Mouse (Mus musculus): ENCODE measurements around the gene Hspa1b. TPM values are rescaled to one million over a fixed set of nuclear protein-coding genes. Genes with fewer than 3 reads are reported as not detected.

Gene Hspa1b
- polyA plus RNA-seq, 1 experiment from 2014 or later: 0.50 TPM

DNA sequence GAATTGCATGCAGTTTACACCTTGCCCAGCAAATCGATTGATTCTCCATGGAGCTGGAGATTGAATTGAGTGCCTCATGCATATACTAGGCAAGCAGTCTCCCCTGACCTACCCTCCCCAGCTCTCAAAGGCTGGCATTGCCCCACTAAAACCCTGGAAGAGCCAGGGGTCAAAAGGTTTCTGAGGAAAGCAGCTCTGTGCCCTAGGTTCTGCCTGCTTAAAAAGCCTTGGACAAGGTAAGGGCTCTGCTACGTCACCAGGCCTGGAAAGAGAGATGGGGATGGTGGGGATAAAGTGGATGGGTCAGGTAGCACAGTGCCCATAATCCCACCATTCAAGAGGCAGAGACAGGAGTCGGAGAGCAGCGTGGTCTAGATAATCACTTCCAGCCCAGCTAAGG, 4.2 kb downstream of the Hspa1b start:
- no peak overlapping the region for H3K27ac ChIP-seq (ENCODE audit: low read depth, low read length)
- H3K9me3 ChIP-seq (replicated peaks; ENCODE audit: control insufficient read depth, low read length): no peaks in the 10 kb centered on the region
- H3K36me3 ChIP-seq (ENCODE audit: control insufficient read depth, insufficient read depth, low read length): peaks cover 15% of the 10 kb centered on the region
- H3K27me3 ChIP-seq (ENCODE audit: control insufficient read depth, insufficient read depth, low read length): peaks cover 7% of the 10 kb centered on the region; the same call in 1 of the 2 replicates
- H3K4me3 ChIP-seq (ENCODE audit: low read depth, low read length): no peak overlapping the region
- peaks cover 12% of the 10 kb centered on the region for H3K4me1 ChIP-seq (ENCODE audit: control insufficient read depth, insufficient read depth, low read length)
- ATAC-seq (replicated peaks; ENCODE audit: insufficient number of reproducible peaks, low FRiP score, low TSS enrichment): no peak
- H3K4me2 ChIP-seq: no peak overlapping the region
- 78% methylated on average over 4 of the region's 4 CpGs for WGBS (ENCODE audit: insufficient replicate concordance)
- no peak overlapping the region for H3K9ac ChIP-seq (ENCODE audit: low read depth, low read length)

DNA sequence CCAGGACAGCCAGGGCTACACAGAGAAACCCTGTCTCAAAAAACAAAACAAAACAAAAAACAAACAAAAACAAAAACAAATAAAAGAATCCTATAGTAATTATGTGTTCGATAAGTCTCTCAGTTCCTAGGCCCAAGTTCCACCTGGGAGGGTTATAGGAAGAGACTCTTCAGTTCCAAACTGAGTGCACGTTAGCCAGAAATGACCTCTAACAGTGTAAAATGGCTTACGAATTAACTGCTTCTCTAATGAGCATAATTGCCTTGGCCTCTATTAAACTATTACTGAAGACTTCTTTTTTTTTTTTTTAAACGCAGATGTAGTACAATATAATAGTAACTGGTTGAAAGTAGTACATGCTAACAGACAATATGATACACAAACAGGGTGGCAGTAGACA, 5.1 kb downstream of the Hspa1b start:
- ATAC-seq (replicated peaks; ENCODE audit: insufficient number of reproducible peaks, low FRiP score, low TSS enrichment): no peak
- H3K27ac ChIP-seq (ENCODE audit: low read depth, low read length): no peak overlapping the region
- H3K4me2 ChIP-seq: no peak overlapping the region
- 88% methylated on average over 4 of the region's 4 CpGs for WGBS (ENCODE audit: insufficient replicate concordance)
- no peak overlapping the region for H3K4me3 ChIP-seq (ENCODE audit: low read depth, low read length)
- H3K27me3 ChIP-seq (ENCODE audit: control insufficient read depth, insufficient read depth, low read length): peaks cover 7% of the 10 kb centered on the region; the same call in 1 of the 2 replicates
- H3K9ac ChIP-seq (ENCODE audit: low read depth, low read length): no peak overlapping the region
- peaks cover 10% of the 10 kb centered on the region for H3K4me1 ChIP-seq (ENCODE audit: control insufficient read depth, insufficient read depth, low read length)
- no peaks in the 10 kb centered on the region for H3K9me3 ChIP-seq (replicated peaks; ENCODE audit: control insufficient read depth, low read length)
- peaks cover 19% of the 10 kb centered on the region for H3K36me3 ChIP-seq (ENCODE audit: control insufficient read depth, insufficient read depth, low read length)

DNA sequence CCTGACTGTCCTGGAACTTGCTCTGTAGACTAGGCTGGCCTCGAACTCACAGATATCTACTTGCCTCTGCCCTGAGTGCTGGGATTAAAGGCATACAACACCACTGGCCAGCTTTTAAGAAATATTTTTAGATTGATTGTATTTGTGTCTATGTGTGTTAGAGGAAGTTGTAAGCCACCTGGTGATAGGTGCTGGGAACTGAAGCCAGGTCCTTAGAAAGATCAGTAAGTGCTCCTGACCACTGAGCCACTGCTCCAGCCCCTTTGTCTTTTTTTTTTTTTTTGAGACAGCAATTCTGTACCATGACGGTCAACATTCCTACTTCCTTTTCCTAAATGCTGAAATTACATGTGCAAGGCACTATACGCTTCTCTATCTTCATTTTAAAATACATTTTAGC, 5.8 kb downstream of the Hspa1b start:
- no peak overlapping the region for H3K4me3 ChIP-seq (ENCODE audit: low read depth, low read length)

DNA sequence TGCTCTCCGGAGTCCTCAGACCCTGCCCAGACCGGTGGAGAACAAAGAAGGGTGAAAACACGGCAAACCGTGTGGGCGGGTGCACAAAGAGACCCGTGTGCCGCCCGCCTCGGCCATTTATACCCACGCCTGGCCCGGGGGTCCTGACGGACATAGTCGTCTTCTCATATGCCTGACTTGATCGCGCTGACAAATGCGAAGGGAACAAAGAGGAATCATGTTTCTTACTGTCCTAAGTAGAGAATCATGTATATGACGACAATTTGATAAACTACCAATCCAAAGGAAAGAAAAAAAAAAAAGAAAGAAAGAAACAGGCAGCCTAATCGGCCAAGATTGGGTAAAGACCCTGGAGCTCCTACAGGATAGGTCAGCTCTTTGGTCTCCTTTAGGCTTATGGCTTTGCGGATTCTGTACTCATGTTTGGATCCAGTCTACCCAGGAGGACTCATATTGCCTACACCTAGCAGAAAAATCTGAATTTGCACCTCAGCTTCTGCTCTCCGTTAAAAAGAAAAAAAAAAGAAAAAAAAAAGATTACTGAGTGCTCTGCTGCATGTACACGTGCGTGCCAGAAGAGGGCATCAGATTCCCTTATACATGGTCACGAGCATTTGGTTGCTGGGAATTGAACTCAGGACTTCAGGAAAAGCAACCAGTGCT, 6.5 kb downstream of the Hspa1b start:
- no peaks in the 10 kb centered on the region for H3K9me3 ChIP-seq (replicated peaks; ENCODE audit: control insufficient read depth, low read length)
- peaks cover 19% of the 10 kb centered on the region for H3K36me3 ChIP-seq (ENCODE audit: control insufficient read depth, insufficient read depth, low read length)
- peak overlapping the region; percentile 99 for H3K4me3 ChIP-seq (ENCODE audit: low read depth, low read length)
- under 1% methylated on average over 23 of the region's 23 CpGs for WGBS (ENCODE audit: insufficient replicate concordance)
- H3K4me2 ChIP-seq: peak overlapping the region; percentile 91
- ATAC-seq (replicated peaks; ENCODE audit: insufficient number of reproducible peaks, low FRiP score, low TSS enrichment): peak; percentile 77
- peaks cover 7% of the 10 kb centered on the region; the same call in 1 of the 2 replicates for H3K27me3 ChIP-seq (ENCODE audit: control insufficient read depth, insufficient read depth, low read length)
- peaks cover 10% of the 10 kb centered on the region for H3K4me1 ChIP-seq (ENCODE audit: control insufficient read depth, insufficient read depth, low read length)
- H3K27ac ChIP-seq (ENCODE audit: low read depth, low read length): peak overlapping the region; percentile 93
- H3K9ac ChIP-seq (ENCODE audit: low read depth, low read length): peak overlapping the region; percentile 99

More for the DNA sequence above, 5.8 kb downstream of the Hspa1b start:
- WGBS (ENCODE audit: insufficient replicate concordance): 81% methylated on average over 3 of the region's 3 CpGs
- Histone ChIP-seq H3K9me3 (replicated peaks; ENCODE audit: control insufficient read depth, low read length) (no peaks in the 10 kb centered on the region), H3K4me1 (ENCODE audit: control insufficient read depth, insufficient read depth, low read length) (peaks cover 10% of the 10 kb centered on the region), H3K9ac (ENCODE audit: low read depth, low read length) (no peak overlapping the region), H3K4me2 (peak overlapping the region; percentile 91; the same call in 1 of the 2 replicates), H3K27me3 (ENCODE audit: control insufficient read depth, insufficient read depth, low read length) (peaks cover 7% of the 10 kb centered on the region; the same call in 1 of the 2 replicates), H3K27ac (ENCODE audit: low read depth, low read length) (no peak overlapping the region; the same call in 1 of the 2 replicates), H3K36me3 (ENCODE audit: control insufficient read depth, insufficient read depth, low read length) (peaks cover 19% of the 10 kb centered on the region)
- ATAC-seq (replicated peaks; ENCODE audit: insufficient number of reproducible peaks, low FRiP score, low TSS enrichment): no peak

DNA sequence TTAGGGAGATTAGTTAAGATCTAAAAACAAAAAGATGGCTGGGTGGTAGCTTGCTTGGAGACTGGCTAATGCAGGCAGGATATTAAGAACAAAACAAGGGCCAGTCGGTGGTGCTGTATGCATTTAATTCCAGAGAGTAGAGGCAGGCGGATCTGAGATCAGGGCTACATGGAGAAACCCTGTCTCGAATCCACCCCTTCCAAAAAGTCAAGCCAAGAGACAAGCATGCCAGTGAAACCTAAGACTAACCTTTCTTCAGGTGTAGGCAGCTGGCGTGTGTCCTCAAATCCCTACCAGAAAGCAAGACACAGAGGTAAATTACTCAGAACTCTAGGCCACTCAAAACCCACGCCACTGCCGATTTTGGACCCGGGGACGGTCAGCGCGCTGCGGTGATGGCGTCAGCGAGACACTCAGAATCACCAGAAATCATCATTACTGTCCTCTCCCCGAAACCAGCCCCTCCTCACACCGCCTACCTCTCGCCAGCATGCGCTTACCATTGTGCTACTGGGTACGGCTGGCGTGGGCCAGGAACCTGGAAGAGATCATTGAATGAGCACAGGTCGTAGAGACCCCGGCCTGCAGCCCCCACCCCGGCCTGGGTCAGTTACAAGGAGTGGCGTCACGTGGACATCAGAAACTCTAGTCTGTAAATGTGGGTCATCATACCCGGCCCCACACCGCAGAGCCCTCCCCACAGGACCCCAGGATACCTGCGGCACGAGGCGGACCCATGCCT, 7.2 kb downstream of the Hspa1b start:
- Histone ChIP-seq H3K9me3 (replicated peaks; ENCODE audit: control insufficient read depth, low read length) (no peaks in the 10 kb centered on the region), H3K36me3 (ENCODE audit: control insufficient read depth, insufficient read depth, low read length) (peaks cover 19% of the 10 kb centered on the region), H3K27me3 (ENCODE audit: control insufficient read depth, insufficient read depth, low read length) (peaks cover 5% of the 10 kb centered on the region; the same call in 1 of the 2 replicates), H3K4me3 (ENCODE audit: low read depth, low read length) (peak overlapping the region; percentile 99), H3K4me1 (ENCODE audit: control insufficient read depth, insufficient read depth, low read length) (peaks cover 10% of the 10 kb centered on the region), H3K27ac (ENCODE audit: low read depth, low read length) (peak overlapping the region; percentile 93), H3K9ac (ENCODE audit: low read depth, low read length) (peak overlapping the region; percentile 99), H3K4me2 (peak overlapping the region; percentile 91)
- 1% methylated on average over 29 of the region's 29 CpGs for WGBS (ENCODE audit: insufficient replicate concordance)
- peak; percentile 41 for ATAC-seq (replicated peaks; ENCODE audit: insufficient number of reproducible peaks, low FRiP score, low TSS enrichment)

DNA sequence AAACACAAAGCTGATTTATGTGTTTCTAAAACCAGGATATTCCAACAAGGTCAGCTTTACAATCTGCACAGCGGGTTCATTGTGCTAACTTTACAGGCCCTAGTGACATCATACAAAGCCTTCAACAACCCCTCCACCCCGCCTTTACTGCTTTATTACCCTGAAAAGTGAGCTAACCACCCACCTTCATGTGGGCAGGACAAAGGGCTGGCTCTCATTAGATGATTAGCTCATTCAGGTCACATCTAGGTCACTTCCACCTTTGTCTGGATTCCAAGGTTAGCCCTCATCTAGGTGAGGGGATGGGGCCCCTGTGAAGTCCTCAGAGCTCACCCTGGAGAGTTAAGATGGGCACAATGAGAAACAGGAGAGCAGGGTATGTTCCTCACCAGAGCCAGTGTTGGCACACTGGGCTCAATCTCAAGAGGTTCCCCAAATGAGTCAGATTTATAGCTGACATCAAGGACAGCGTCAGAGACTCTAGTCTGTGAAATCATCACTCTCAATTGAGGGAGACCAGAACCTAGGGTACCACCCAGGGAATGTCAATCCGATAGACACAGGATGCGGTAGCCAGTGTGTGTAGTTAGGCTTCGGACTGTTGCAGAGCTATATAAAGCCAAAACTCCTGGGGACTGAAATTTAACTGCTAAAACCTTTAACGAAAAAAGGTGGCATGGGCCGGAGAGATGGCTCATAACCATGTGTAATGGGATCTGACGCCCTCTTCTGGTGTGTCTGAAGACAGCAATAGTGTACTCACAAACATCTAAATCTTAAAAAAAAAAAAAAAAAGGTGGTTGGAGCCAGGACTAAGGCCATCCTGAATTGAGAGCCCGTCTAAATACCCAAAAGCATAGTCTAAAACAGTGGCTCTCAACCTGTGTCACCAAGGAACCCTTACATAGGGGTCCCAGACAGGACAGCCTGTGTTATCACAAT, 8.3 kb downstream of the Hspa1b start:
- Histone ChIP-seq H3K9me3 (replicated peaks; ENCODE audit: control insufficient read depth, low read length) (no peaks in the 10 kb centered on the region), H3K4me3 (ENCODE audit: low read depth, low read length) (peak overlapping the region; percentile 99), H3K4me1 (ENCODE audit: control insufficient read depth, insufficient read depth, low read length) (peaks cover 10% of the 10 kb centered on the region), H3K9ac (ENCODE audit: low read depth, low read length) (peak overlapping the region; percentile 99), H3K4me2 (peak overlapping the region; percentile 91), H3K27me3 (ENCODE audit: control insufficient read depth, insufficient read depth, low read length) (peaks cover 3% of the 10 kb centered on the region; the same call in 1 of the 2 replicates), H3K27ac (ENCODE audit: low read depth, low read length) (peak overlapping the region; percentile 93), H3K36me3 (ENCODE audit: control insufficient read depth, insufficient read depth, low read length) (peaks cover 19% of the 10 kb centered on the region)
- no peak for ATAC-seq (replicated peaks; ENCODE audit: insufficient number of reproducible peaks, low FRiP score, low TSS enrichment)
- WGBS (ENCODE audit: insufficient replicate concordance): 36% methylated on average over 10 of the region's 10 CpGs

DNA sequence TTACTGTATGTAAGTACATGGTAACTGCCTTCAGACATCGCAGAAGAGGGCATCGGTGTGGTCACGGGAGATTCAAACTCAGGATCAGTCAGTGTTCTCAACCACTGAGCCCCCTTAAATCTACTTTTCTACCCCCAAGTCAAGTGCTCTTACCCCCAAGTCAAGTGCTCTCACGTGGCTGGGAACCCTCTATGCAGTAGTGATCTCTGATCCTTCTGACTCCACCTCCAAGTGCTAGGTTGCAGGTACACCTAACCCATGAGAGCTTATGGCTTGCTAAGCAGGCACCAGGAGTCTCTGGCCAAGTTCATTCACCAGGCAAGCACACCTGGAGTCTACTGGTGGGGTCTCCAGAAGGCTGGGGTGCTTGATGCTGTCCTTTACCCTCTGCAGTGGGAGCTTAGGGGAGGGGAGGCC, 9.5 kb downstream of the Hspa1b start:
- Histone ChIP-seq H3K27me3 (ENCODE audit: control insufficient read depth, insufficient read depth, low read length) (no peaks in the 10 kb centered on the region), H3K9me3 (replicated peaks; ENCODE audit: control insufficient read depth, low read length) (no peaks in the 10 kb centered on the region), H3K4me3 (ENCODE audit: low read depth, low read length) (no peak overlapping the region), H3K36me3 (ENCODE audit: control insufficient read depth, insufficient read depth, low read length) (peaks cover 19% of the 10 kb centered on the region), H3K4me2 (no peak overlapping the region; the same call in 1 of the 2 replicates), H3K9ac (ENCODE audit: low read depth, low read length) (0 out of 2 replicates have a peak overlapping the region, but pooled peaks have one; percentile 16), H3K4me1 (ENCODE audit: control insufficient read depth, insufficient read depth, low read length) (peaks cover 10% of the 10 kb centered on the region), H3K27ac (ENCODE audit: low read depth, low read length) (peak overlapping the region; percentile 29; the same call in 1 of the 2 replicates)
- no peak for ATAC-seq (replicated peaks; ENCODE audit: insufficient number of reproducible peaks, low FRiP score, low TSS enrichment)
- 37% methylated on average over 4 of the region's 4 CpGs for WGBS (ENCODE audit: insufficient replicate concordance)

Data from heart, embryonic 11.5 days (tissue).